Mouse (Mus musculus) heart, embryonic 12.5 days (tissue): ENCODE data around the gene Ptcd3. TPM values are rescaled to one million over a fixed set of nuclear protein-coding genes. Genes with fewer than 3 reads are reported as not detected.
A peak's percentile ranks its signal among the peaks of the same experiment; 100 is the strongest.
"Not testable (repeated sequence)": the region's sequence is repeated elsewhere in the genome, so short reads cannot be mapped to it uniquely, and the experiment has no call there.

Source experiments
- ATAC-seq: fragments of 200-750 bp; cut with Nextera tagmentation; 2 replicates; pipeline ENCODE4 v1.8.0; 2017; ENCODE audit warnings: moderate TSS enrichment, moderate library complexity; ENCODE audit not compliant: insufficient number of reproducible peaks, low FRiP score
- H3K27ac ChIP-seq: fragments of 300-500 bp; sonication (generic); 2 replicates; pipeline ENCODE4 v1.5.1; 2016; ENCODE audit warnings: mild to moderate bottlenecking, moderate library complexity; ENCODE audit not compliant: poor library complexity, severe bottlenecking
- H3K27me3 ChIP-seq: fragments of 300-500 bp; sonication (generic); replicated peaks from 2 replicates; pipeline ENCODE4 v1.6.1; 2016; ENCODE audit warnings: mild to moderate bottlenecking, moderate library complexity
- H3K36me3 ChIP-seq: fragments of 300-500 bp; sonication (generic); 2 replicates; pipeline ENCODE4 v1.6.1; 2016; ENCODE audit warnings: mild to moderate bottlenecking, moderate library complexity
- H3K4me1 ChIP-seq: fragments of 300-500 bp; sonication (generic); replicated peaks from 2 replicates; pipeline ENCODE4 v1.6.1; 2016; ENCODE audit warnings: mild to moderate bottlenecking
- H3K4me2 ChIP-seq: fragments of 300-500 bp; sonication (generic); 2 replicates; pipeline ENCODE4 v1.6.1; 2016; ENCODE audit warnings: mild to moderate bottlenecking, moderate library complexity
- H3K4me3 ChIP-seq: fragments of 300-500 bp; sonication (generic); 2 replicates; pipeline ENCODE4 v1.5.1; 2016; ENCODE audit warnings: mild to moderate bottlenecking
- H3K9ac ChIP-seq: fragments of 300-500 bp; sonication (generic); 2 replicates; pipeline ENCODE4 v1.6.1; 2016; ENCODE audit warnings: mild to moderate bottlenecking, moderate library complexity
- H3K9me3 ChIP-seq: fragments of 300-500 bp; sonication (generic); replicated peaks from 2 replicates; pipeline ENCODE4 v1.6.1; 2016; ENCODE audit warnings: mild to moderate bottlenecking, moderate library complexity
- WGBS: fragments of 180-500 bp; shearing (Covaris S2); methylation state at CpG from one replicate; pipeline ENCODE4 v1.1.7; 2016; 5-methylcytosine and 5-hydroxymethylcytosine counted together
- polyA plus RNA-seq: library from polyadenylated mRNA; unstranded; fragments of >200 nt; fragmentation: Nextera tagmentation; extraction: Ambion mirVana; gene quantifications from 2 replicates; pipeline ENCODE4 v1.2.1, GENCODE M21; 2016

Gene Ptcd3
- polyA plus RNA-seq, 1 experiment from 2014 or later, result 116 TPM

- H3K27ac ChIP-seq, result no peak overlapping the region
- peaks cover 68% of the 10 kb centered on the region for H3K36me3 ChIP-seq
- no peak for ATAC-seq
- no peak overlapping the region for H3K4me2 ChIP-seq
- 88% methylated on average over 10 of the region's 10 CpGs for WGBS
- H3K9me3 ChIP-seq, result no peaks in the 10 kb centered on the region
- peaks cover 29% of the 10 kb centered on the region for H3K4me1 ChIP-seq
- no peak overlapping the region for H3K4me3 ChIP-seq
- no peaks in the 10 kb centered on the region for H3K27me3 ChIP-seq
- no peak overlapping the region for H3K9ac ChIP-seq
Observed at GRCm38 (mm10) chr6:71930053-71930452, 21.5 kb upstream of the Ptcd3 start.

GRCm38 (mm10) chr6:71927911-71928310 is 19.4 kb upstream of the Ptcd3 start:
- Histone ChIP-seq H3K27ac (no peak overlapping the region), H3K9me3 (no peaks in the 10 kb centered on the region), H3K27me3 (no peaks in the 10 kb centered on the region), H3K4me2 (no peak overlapping the region), H3K4me3 (no peak overlapping the region), H3K9ac (no peak overlapping the region), H3K36me3 (peaks cover 84% of the 10 kb centered on the region), H3K4me1 (peaks cover 8% of the 10 kb centered on the region)
- no peak for ATAC-seq

GRCm38 (mm10) chr6:71925233-71925632 is 16.7 kb upstream of the Ptcd3 start:
- H3K4me2 ChIP-seq, H3K9me3 ChIP-seq, H3K27me3 ChIP-seq, H3K9ac ChIP-seq, ATAC-seq, H3K4me1 ChIP-seq, H3K27ac ChIP-seq, H3K4me3 ChIP-seq: not testable (repeated sequence)
- WGBS, result 84% methylated on average over 5 of the region's 5 CpGs
- H3K36me3 ChIP-seq, result peaks cover 82% of the 10 kb centered on the region

GRCm38 (mm10) chr6:71920752-71921151 is 12.2 kb upstream of the Ptcd3 start:
- no peak overlapping the region for H3K4me3 ChIP-seq
- H3K4me1 ChIP-seq, result no peaks in the 10 kb centered on the region
- no peak for ATAC-seq
- no peak overlapping the region for H3K27ac ChIP-seq
- no peak overlapping the region for H3K4me2 ChIP-seq
- WGBS, result 94% methylated on average over 7 of the region's 7 CpGs
- no peaks in the 10 kb centered on the region for H3K9me3 ChIP-seq
- no peaks in the 10 kb centered on the region for H3K27me3 ChIP-seq
- H3K9ac ChIP-seq, result no peak overlapping the region
- H3K36me3 ChIP-seq, result peaks cover 92% of the 10 kb centered on the region

GRCm38 (mm10) chr6:71911686-71912450 is 3.3 kb upstream of the Ptcd3 start:
- Histone ChIP-seq H3K27ac (peak overlapping the region; percentile 79), H3K27me3 (no peaks in the 10 kb centered on the region), H3K4me2 (peak overlapping the region; percentile 25), H3K9ac (no peak overlapping the region), H3K9me3 (no peaks in the 10 kb centered on the region), H3K4me3 (no peak overlapping the region), H3K4me1 (peaks cover 32% of the 10 kb centered on the region), H3K36me3 (peaks cover 31% of the 10 kb centered on the region)
- 38% methylated on average over 5 of the region's 5 CpGs for WGBS
- ATAC-seq, result no peak

GRCm38 (mm10) chr6:71909840-71910239 is 1.3 kb upstream of the Ptcd3 start:
- no peak for ATAC-seq
- no peaks in the 10 kb centered on the region for H3K9me3 ChIP-seq
- H3K4me2 ChIP-seq, result peak overlapping the region; percentile 82
- peaks cover 22% of the 10 kb centered on the region for H3K36me3 ChIP-seq
- no peak overlapping the region for H3K27ac ChIP-seq
- no peaks in the 10 kb centered on the region for H3K27me3 ChIP-seq
- H3K9ac ChIP-seq, result no peak overlapping the region
- WGBS, result 68% methylated on average over 6 of the region's 6 CpGs
- peak overlapping the region; percentile 83 for H3K4me3 ChIP-seq
- H3K4me1 ChIP-seq, result peaks cover 34% of the 10 kb centered on the region

GRCm38 (mm10) chr6:71909384-71909783 is 834 bp upstream of the Ptcd3 start:
- Histone ChIP-seq H3K9ac (peak overlapping the region; percentile 77; the same call in 1 of the 2 replicates), H3K4me1 (peaks cover 34% of the 10 kb centered on the region), H3K27ac (peak overlapping the region; percentile 67; the same call in 1 of the 2 replicates), H3K27me3 (no peaks in the 10 kb centered on the region), H3K4me3 (peak overlapping the region; percentile 83), H3K4me2 (peak overlapping the region; percentile 82), H3K36me3 (peaks cover 23% of the 10 kb centered on the region), H3K9me3 (no peaks in the 10 kb centered on the region)
- WGBS, result 18% methylated on average over 10 of the region's 10 CpGs
- no peak for ATAC-seq

GRCm38 (mm10) chr6:71907702-71908235 is 781 bp downstream of the Ptcd3 start:
- no peaks in the 10 kb centered on the region for H3K27me3 ChIP-seq
- no peaks in the 10 kb centered on the region for H3K9me3 ChIP-seq
- no peak overlapping the region for H3K27ac ChIP-seq
- H3K4me2 ChIP-seq, result peak overlapping the region; percentile 82
- H3K4me3 ChIP-seq, result peak overlapping the region; percentile 83
- peak overlapping the region; percentile 77 for H3K9ac ChIP-seq
- ATAC-seq, result no peak
- peaks cover 23% of the 10 kb centered on the region for H3K36me3 ChIP-seq
- H3K4me1 ChIP-seq, result peaks cover 34% of the 10 kb centered on the region
- WGBS, result 3% methylated on average over 4 of the region's 4 CpGs

- H3K9ac ChIP-seq, result no peak overlapping the region
- H3K4me3 ChIP-seq, result no peak overlapping the region
- 93% methylated on average over 4 of the region's 4 CpGs for WGBS
- peaks cover 83% of the 10 kb centered on the region for H3K36me3 ChIP-seq
- no peaks in the 10 kb centered on the region for H3K27me3 ChIP-seq
- H3K4me2 ChIP-seq, result no peak overlapping the region
- no peak overlapping the region for H3K27ac ChIP-seq
- H3K4me1 ChIP-seq, result no peaks in the 10 kb centered on the region
- no peak for ATAC-seq
- no peaks in the 10 kb centered on the region for H3K9me3 ChIP-seq
Observed at GRCm38 (mm10) chr6:71893263-71893662, 15.3 kb downstream of the Ptcd3 start.

- Histone ChIP-seq H3K27me3 (no peaks in the 10 kb centered on the region), H3K36me3 (peaks cover 83% of the 10 kb centered on the region), H3K4me2 (no peak overlapping the region), H3K9ac (no peak overlapping the region), H3K4me1 (no peaks in the 10 kb centered on the region), H3K27ac (no peak overlapping the region), H3K4me3 (no peak overlapping the region), H3K9me3 (no peaks in the 10 kb centered on the region)
- no peak for ATAC-seq
- WGBS, result 94% methylated on average over 3 of the region's 3 CpGs
Observed at GRCm38 (mm10) chr6:71877965-71878760, 30.4 kb downstream of the Ptcd3 start.

GRCm38 (mm10) chr6:71871396-71871795 is 37.2 kb downstream of the Ptcd3 start:
- no peak overlapping the region for H3K9ac ChIP-seq
- no peaks in the 10 kb centered on the region for H3K4me1 ChIP-seq
- no peaks in the 10 kb centered on the region for H3K27me3 ChIP-seq
- peaks cover 83% of the 10 kb centered on the region for H3K36me3 ChIP-seq
- 93% methylated on average over 9 of the region's 9 CpGs for WGBS
- no peaks in the 10 kb centered on the region for H3K9me3 ChIP-seq
- H3K27ac ChIP-seq, result no peak overlapping the region
- H3K4me3 ChIP-seq, result no peak overlapping the region
- H3K4me2 ChIP-seq, result no peak overlapping the region
- no peak for ATAC-seq
